Mouse (Mus musculus): Measurements from ENCODE around the gene Gm17304.

DNA sequence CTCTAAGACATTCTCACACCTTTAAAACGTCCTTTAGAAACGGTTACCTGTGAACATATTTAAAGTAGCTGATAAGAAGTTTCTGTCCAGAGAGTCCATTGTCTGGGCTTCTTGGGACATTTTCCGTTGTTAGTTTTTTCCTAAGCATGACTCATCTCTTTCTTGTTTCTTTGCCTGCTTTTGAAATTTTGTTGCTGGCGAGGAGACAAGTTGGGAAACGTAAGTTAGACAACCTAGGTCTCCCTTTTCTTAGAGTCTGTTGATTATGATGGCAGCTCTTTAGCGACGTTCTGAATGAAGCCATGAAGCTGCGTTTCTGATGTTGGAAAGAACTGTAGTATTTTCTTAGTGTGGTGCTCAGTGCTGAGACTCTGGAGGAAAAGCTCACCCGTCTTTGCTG, 19.9 kb upstream of the Gm17304 start:
- TF ChIP-seq CTCF (IDR thresholded peaks at IDR 0.05) (no peak), POLR2A (IDR thresholded peaks at IDR 0.05; ENCODE audit: insufficient read depth, low read depth, low read length) (no peak), EP300 (IDR thresholded peaks at IDR 0.05; ENCODE audit: insufficient read depth, low read depth, low read length) (no peak)

Data from heart, adult 2 months (tissue).